Mouse (Mus musculus): ENCODE results near the gene Clybl.

GRCm38 (mm10) chr14:122150616-122151015 lies 30.9 kb upstream of the Clybl start:
- TF ChIP-seq CTCF (IDR thresholded peaks at IDR 0.05; ENCODE audit: borderline replicate concordance, insufficient read depth, low read depth, low read length) = no peak
- no peak for TF ChIP-seq POLR2A (IDR thresholded peaks at IDR 0.05; ENCODE audit: borderline replicate concordance, insufficient read depth, low read length)

All from cerebellum, adult 2 months (tissue).